Mouse (Mus musculus): Measurements from ENCODE around the gene Meis1. TPM values are rescaled to one million over a fixed set of nuclear protein-coding genes. Genes with fewer than 3 reads are reported as not detected.

Meis1 gene
- total RNA-seq, 2 experiments from 2014 or later: 0.38 to 3.3 TPM

- ATAC-seq (replicated peaks; ENCODE audit: low FRiP score, poor library complexity, severe bottlenecking): no peak
Measured at GRCm38 (mm10) chr11:19003066-19003465, 15.7 kb downstream of the Meis1 start.

- no peak for ATAC-seq (replicated peaks; ENCODE audit: low FRiP score, poor library complexity, severe bottlenecking)
Measured at GRCm38 (mm10) chr11:18996767-18997166, 22.0 kb downstream of the Meis1 start.

- no peak for ATAC-seq (replicated peaks; ENCODE audit: low FRiP score, poor library complexity, severe bottlenecking)
Measured at GRCm38 (mm10) chr11:18996289-18996688, 22.5 kb downstream of the Meis1 start.

GRCm38 (mm10) chr11:18992796-18993195, 26.0 kb downstream of the Meis1 start:
- no peak for ATAC-seq (replicated peaks; ENCODE audit: low FRiP score, poor library complexity, severe bottlenecking)

GRCm38 (mm10) chr11:18990244-18990677, 28.5 kb downstream of the Meis1 start:
- ATAC-seq (replicated peaks; ENCODE audit: low FRiP score, poor library complexity, severe bottlenecking): no peak

- ATAC-seq (replicated peaks; ENCODE audit: low FRiP score, poor library complexity, severe bottlenecking): no peak
Measured at GRCm38 (mm10) chr11:18989669-18990243, 29.0 kb downstream of the Meis1 start.

GRCm38 (mm10) chr11:18988637-18989263, 30.0 kb downstream of the Meis1 start:
- no peak for ATAC-seq (replicated peaks; ENCODE audit: low FRiP score, poor library complexity, severe bottlenecking)

GRCm38 (mm10) chr11:18983813-18984212, 35.0 kb downstream of the Meis1 start:
- ATAC-seq (replicated peaks; ENCODE audit: low FRiP score, poor library complexity, severe bottlenecking): no peak

GRCm38 (mm10) chr11:18983294-18983693, 35.5 kb downstream of the Meis1 start:
- no peak for ATAC-seq (replicated peaks; ENCODE audit: low FRiP score, poor library complexity, severe bottlenecking)

GRCm38 (mm10) chr11:18982331-18982730, 36.5 kb downstream of the Meis1 start:
- ATAC-seq (replicated peaks; ENCODE audit: low FRiP score, poor library complexity, severe bottlenecking): no peak

GRCm38 (mm10) chr11:18981367-18981766, 37.4 kb downstream of the Meis1 start:
- ATAC-seq (replicated peaks; ENCODE audit: low FRiP score, poor library complexity, severe bottlenecking): no peak

- no peak for ATAC-seq (replicated peaks; ENCODE audit: low FRiP score, poor library complexity, severe bottlenecking)
Measured at GRCm38 (mm10) chr11:18980615-18981014, 38.2 kb downstream of the Meis1 start.

- ATAC-seq (replicated peaks; ENCODE audit: low FRiP score, poor library complexity, severe bottlenecking): no peak
Measured at GRCm38 (mm10) chr11:18975087-18975486, 43.7 kb downstream of the Meis1 start.

GRCm38 (mm10) chr11:18973808-18974207, 45.0 kb downstream of the Meis1 start:
- ATAC-seq (replicated peaks; ENCODE audit: low FRiP score, poor library complexity, severe bottlenecking): no peak

- ATAC-seq (replicated peaks; ENCODE audit: low FRiP score, poor library complexity, severe bottlenecking): no peak
Measured at GRCm38 (mm10) chr11:18972968-18973367, 45.8 kb downstream of the Meis1 start.

- no peak for ATAC-seq (replicated peaks; ENCODE audit: low FRiP score, poor library complexity, severe bottlenecking)
Measured at GRCm38 (mm10) chr11:18971551-18971950, 47.2 kb downstream of the Meis1 start.

- ATAC-seq (replicated peaks; ENCODE audit: low FRiP score, poor library complexity, severe bottlenecking): no peak
Measured at GRCm38 (mm10) chr11:18969920-18970336, 48.9 kb downstream of the Meis1 start.

- ATAC-seq (replicated peaks; ENCODE audit: low FRiP score, poor library complexity, severe bottlenecking): no peak
Measured at GRCm38 (mm10) chr11:18964418-18964817, 54.4 kb downstream of the Meis1 start.

GRCm38 (mm10) chr11:18963202-18964136, 55.3 kb downstream of the Meis1 start:
- ATAC-seq (replicated peaks; ENCODE audit: low FRiP score, poor library complexity, severe bottlenecking): no peak

GRCm38 (mm10) chr11:18959465-18959864, 59.3 kb downstream of the Meis1 start:
- ATAC-seq (replicated peaks; ENCODE audit: low FRiP score, poor library complexity, severe bottlenecking): no peak
